Mouse (Mus musculus) small intestine, adult 2 months (tissue): ENCODE data around the gene Cpne9. TPM values are rescaled to one million over a fixed set of nuclear protein-coding genes. Genes with fewer than 3 reads are reported as not detected.

ENCODE experiments used
- H3K27ac ChIP-seq: fragments of 200-500 bp; 2 replicates; pipeline ENCODE4 v1.5.1; 2012; ENCODE audit warnings: low read depth, low read length, control low read depth, inconsistent platforms; ENCODE audit not compliant: insufficient read depth
- H3K27me3 ChIP-seq: fragments of 200-500 bp; 2 replicates; pipeline ENCODE4 v1.6.1; 2012; ENCODE audit warnings: mild to moderate bottlenecking, moderate library complexity, low read length, inconsistent platforms; ENCODE audit not compliant: control insufficient read depth, insufficient read depth
- H3K36me3 ChIP-seq: fragments of 200-500 bp; 2 replicates; pipeline ENCODE4 v1.6.1; 2012; ENCODE audit warnings: mild to moderate bottlenecking, low read length, control low read depth, inconsistent platforms; ENCODE audit not compliant: control insufficient read depth, insufficient read depth
- H3K4me1 ChIP-seq: fragments of 200-500 bp; 2 replicates; pipeline ENCODE4 v1.6.1; 2012; ENCODE audit warnings: low read length, inconsistent platforms, mixed read lengths; ENCODE audit not compliant: control insufficient read depth, insufficient read depth, insufficient read length
- H3K4me3 ChIP-seq: fragments of 200-500 bp; 2 replicates; pipeline ENCODE4 v1.5.1; 2012; ENCODE audit warnings: low read depth, mild to moderate bottlenecking, control low read depth, inconsistent platforms, low read length, moderate library complexity
- CTCF ChIP-seq: fragments of 200-500 bp; IDR thresholded peaks from 2 replicates; pipeline ENCODE4 v1.5.1; 2012; ENCODE audit warnings: low read depth, mild to moderate bottlenecking, control low read depth, inconsistent platforms, low read length, moderate library complexity, mixed read lengths; ENCODE audit not compliant: insufficient replicate concordance, insufficient read length; ENCODE audit errors: extremely low read depth
- POLR2A ChIP-seq: fragments of 200-500 bp; IDR thresholded peaks from 2 replicates; pipeline ENCODE4 v1.6.1; 2012; ENCODE audit warnings: low read depth, mild to moderate bottlenecking, control low read depth, inconsistent platforms, low read length, moderate library complexity
- WGBS: fragments of 180-500 bp; shearing (Covaris S2); methylation state at CpG from one replicate; pipeline ENCODE4 v1.1.7; 2018; 5-methylcytosine and 5-hydroxymethylcytosine counted together
- polyA plus RNA-seq: library from polyadenylated mRNA; depleted of rRNA; stranded (reverse); fragments of >200 nt; gene quantifications from 2 replicates; pipeline ENCODE4 v1.2.3, GENCODE M21; 2012; rRNA removed

Cpne9 gene
- polyA plus RNA-seq, result not detected in 2 replicates

GRCm38 (mm10) chr6:113282101-113282802, at the start of gene Cpne9:
Gene Cpne9 (plus strand): TSS chr6:113282307.
- TF ChIP-seq CTCF (no peak), POLR2A (no peak)
- WGBS, result 4% methylated on average over 37 of the region's 37 CpGs
- H3K27me3 ChIP-seq, result peaks cover 20% of the 10 kb centered on the region
- H3K4me3 ChIP-seq, result peak within 1 kb of the TSS; percentile 25
- H3K27ac ChIP-seq, result no peak within 1 kb of the TSS
- H3K36me3 ChIP-seq, result peaks cover 4% of the 10 kb centered on the region; the same call in 1 of the 2 replicates
- peaks cover 5% of the 10 kb centered on the region for H3K4me1 ChIP-seq

GRCm38 (mm10) chr6:113235141-113235540, 47.0 kb upstream of the Cpne9 start:
- Histone ChIP-seq H3K27me3 (0 out of 2 replicates have a peak, but pooled peaks cover 2% of the 10 kb centered on the region), H3K36me3 (no peaks in the 10 kb centered on the region), H3K4me1 (peaks cover 4% of the 10 kb centered on the region), H3K4me3 (no peak overlapping the region), H3K27ac (no peak overlapping the region)
- WGBS, result 65% methylated on average over 5 of the region's 5 CpGs
- TF ChIP-seq CTCF (no peak), POLR2A (no peak)

GRCm38 (mm10) chr6:113237542-113238270, 44.4 kb upstream of the Cpne9 start, which contains the start of gene Mtmr14:
Gene Mtmr14 (plus strand): TSS chr6:113237843.
- WGBS, result under 1% methylated on average over 55 of the region's 55 CpGs
- 0 out of 2 replicates have a peak within 1 kb of the TSS, but pooled peaks have one; percentile 26 for H3K27ac ChIP-seq
- no peaks in the 10 kb centered on the region for H3K27me3 ChIP-seq
- H3K4me3 ChIP-seq, result peak within 1 kb of the TSS; percentile 65
- H3K36me3 ChIP-seq, result peaks cover 9% of the 10 kb centered on the region
- TF ChIP-seq POLR2A, result peak; percentile 75
- no peak for TF ChIP-seq CTCF
- H3K4me1 ChIP-seq, result peaks cover 4% of the 10 kb centered on the region

- whole genome bisulfite sequencing, result 6% methylated on average over 6 of the region's 6 CpGs
- H3K27ac ChIP-seq, result 0 out of 2 replicates have a peak overlapping the region, but pooled peaks have one; percentile 26
Measured at GRCm38 (mm10) chr6:113238442-113238841, 43.7 kb upstream of the Cpne9 start.

GRCm38 (mm10) chr6:113242753-113243152, 39.4 kb upstream of the Cpne9 start:
- no peak overlapping the region for H3K4me3 ChIP-seq
- H3K27ac ChIP-seq, result no peak overlapping the region
- H3K27me3 ChIP-seq, result no peaks in the 10 kb centered on the region
- peaks cover 4% of the 10 kb centered on the region for H3K4me1 ChIP-seq
- 88% methylated on average over 1 of the region's 1 CpGs for WGBS
- TF ChIP-seq CTCF (no peak), POLR2A (no peak)
- peaks cover 25% of the 10 kb centered on the region for H3K36me3 ChIP-seq

More at GRCm38 (mm10) chr6:113238442-113238841, 43.7 kb upstream of the Cpne9 start:
- TF ChIP-seq CTCF, result no peak
- TF ChIP-seq POLR2A, result no peak
- Histone ChIP-seq H3K4me1 (peaks cover 4% of the 10 kb centered on the region), H3K36me3 (peaks cover 11% of the 10 kb centered on the region), H3K4me3 (peak overlapping the region; percentile 65), H3K27me3 (no peaks in the 10 kb centered on the region)

GRCm38 (mm10) chr6:113245585-113245984, 36.5 kb upstream of the Cpne9 start:
- H3K4me1 ChIP-seq, result no peaks in the 10 kb centered on the region
- 89% methylated on average over 2 of the region's 2 CpGs for WGBS
- H3K4me3 ChIP-seq, result no peak overlapping the region
- peaks cover 31% of the 10 kb centered on the region for H3K36me3 ChIP-seq
- H3K27ac ChIP-seq, result no peak overlapping the region
- no peaks in the 10 kb centered on the region for H3K27me3 ChIP-seq
- TF ChIP-seq CTCF (no peak), POLR2A (no peak)

- Histone ChIP-seq H3K27me3 (no peaks in the 10 kb centered on the region), H3K4me3 (no peak overlapping the region), H3K27ac (no peak overlapping the region), H3K36me3 (peaks cover 42% of the 10 kb centered on the region), H3K4me1 (no peaks in the 10 kb centered on the region)
- no peak for TF ChIP-seq CTCF
- no peak for TF ChIP-seq POLR2A
- 65% methylated on average over 5 of the region's 5 CpGs for WGBS
Measured at GRCm38 (mm10) chr6:113250786-113251185, 31.3 kb upstream of the Cpne9 start.
